Mouse (Mus musculus): ENCODE measurements around the gene Sec61a2. TPM values are rescaled to one million over a fixed set of nuclear protein-coding genes. Genes with fewer than 3 reads are reported as not detected.

Sec61a2 gene
- total and polyA plus RNA-seq, 3 experiments = 20.8 to 53.5 (median 44.6) TPM

GRCm38 (mm10) chr2:5840815-5841214 lies 54.4 kb downstream of the Sec61a2 start:
- Histone ChIP-seq H3K36me3 (replicated peaks in 1 of 2; ENCODE audit: control insufficient read depth in 1 of 2, insufficient read depth in 1 of 2, low read length in 1 of 2) (peaks cover 32 to 52% of the 10 kb centered on the region in 2 experiments), H3K4me1 (ENCODE audit: control insufficient read depth in 1 of 2, insufficient read depth in 2 of 2) (peaks cover 12 to 34% of the 10 kb centered on the region in 2 experiments), H3K79me2 (replicated peaks; ENCODE audit: control insufficient read depth, extremely low read depth, insufficient read depth, poor library complexity, severe bottlenecking) (peaks cover 44% of the 10 kb centered on the region), H3K27ac (ENCODE audit: insufficient read depth, low read depth) (peak overlapping the region; percentile 93), H3K9me3 (replicated peaks; ENCODE audit: low read length) (peaks cover 2% of the 10 kb centered on the region), H3K27me3 (replicated peaks) (no peaks in the 10 kb centered on the region), H3K4me3 (replicated peaks in 1 of 3; ENCODE audit: low read depth in 2 of 3, low read length in 2 of 3, poor library complexity in 1 of 3) (peak overlapping the region; percentile 30 to 37 (median 34)), H3K9ac (ENCODE audit: insufficient read depth, low read depth) (peak overlapping the region; percentile 30), H3K4me2 (ENCODE audit: insufficient read depth, low read depth, poor library complexity, severe bottlenecking) (peak overlapping the region; percentile 79)
- in situ Hi-C loops (cut with MboI; ENCODE audit: low pct_ligation_motif_present, low pct_unique_long_range_greater_than_20kb, low sequenced_read_pairs) (loop anchor here (25.0 kb wide), 1 partner anchor 929 kb away; the partner anchor contains the start of gene Phyh), dilution Hi-C loops (cut with MboI; ENCODE audit: extremely low pct_ligation_motif_present, extremely low pct_unique_long_range_greater_than_20kb, low sequenced_read_pairs) (no loop called here)
- DNase-seq (ENCODE audit: extremely low read depth) = peak; percentile 81
- TF ChIP-seq MXI1 (IDR thresholded peaks at IDR 0.05; ENCODE audit: low read depth, low read length) (peak; percentile 67; the same call in 1 of the 2 replicates), ELF1 (IDR thresholded peaks at IDR 0.05; ENCODE audit: low read depth, low read length) (peak; percentile 91), USF2 (conservative IDR thresholded peaks at IDR 0.05; ENCODE audit: low read depth, low read length) (no peak), GABPA (IDR thresholded peaks at IDR 0.05; ENCODE audit: insufficient replicate concordance, low read depth, low read length) (no peak), HCFC1 (IDR thresholded peaks at IDR 0.05; ENCODE audit: low read depth, low read length) (no peak), E2F4 (IDR thresholded peaks at IDR 0.05; ENCODE audit: insufficient replicate concordance, low read depth, low read length) (no peak), IRF4 (IDR thresholded peaks at IDR 0.05; ENCODE audit: low read depth, low read length) (peak; percentile 94), CHD1 (IDR thresholded peaks at IDR 0.05; ENCODE audit: low read depth, low read length) (peak; percentile 19; the same call in 1 of the 2 replicates), TCF12 (IDR thresholded peaks at IDR 0.05; ENCODE audit: low read depth, low read length) (peak; percentile 83; the same call in 1 of the 2 replicates), MYC (IDR thresholded peaks at IDR 0.05; ENCODE audit: low read depth, low read length) (0 out of 2 replicates have a peak, but pooled peaks have one; percentile 79), PAX5 (IDR thresholded peaks at IDR 0.05; ENCODE audit: low read length) (no peak), ZMIZ1 (IDR thresholded peaks at IDR 0.05; ENCODE audit: low read depth, low read length) (0 out of 2 replicates have a peak, but pooled peaks have one; percentile 53), JUND (conservative IDR thresholded peaks at IDR 0.05; ENCODE audit: low read depth, low read length) (peak; percentile 83), ZKSCAN1 (IDR thresholded peaks at IDR 0.05; ENCODE audit: borderline replicate concordance, low read depth, low read length) (no peak), NELFE (IDR thresholded peaks at IDR 0.05; ENCODE audit: low read depth, low read length) (0 out of 2 replicates have a peak, but pooled peaks have one; percentile 22), JUN (IDR thresholded peaks at IDR 0.05; ENCODE audit: insufficient read depth, low read depth, low read length) (peak; percentile 85), MAX (IDR thresholded peaks at IDR 0.05; ENCODE audit: low read length) (peak; percentile 43; the same call in 1 of the 2 replicates), EP300 (IDR thresholded peaks at IDR 0.05; ENCODE audit: low read length) (peak; percentile 76), MEF2A (IDR thresholded peaks at IDR 0.05; ENCODE audit: borderline replicate concordance, low read depth, low read length) (peak; percentile 64), ETS1 (conservative IDR thresholded peaks at IDR 0.05; ENCODE audit: low read depth, low read length) (peak; percentile 42; the same call in 1 of the 2 replicates), MAFK (IDR thresholded peaks at IDR 0.05; ENCODE audit: insufficient replicate concordance, low read length) (no peak), SIN3A (IDR thresholded peaks at IDR 0.05; ENCODE audit: low read length) (peak; percentile 80; the same call in 1 of the 2 replicates), POLR2A (IDR thresholded peaks at IDR 0.05; ENCODE audit: low read depth, low read length) (peak; percentile 73), TBP (conservative IDR thresholded peaks at IDR 0.05; ENCODE audit: low read depth, low read length) (peak; percentile 80), RCOR1 (conservative IDR thresholded peaks at IDR 0.05; ENCODE audit: low read depth, low read length) (no peak), POLR2AphosphoS2 (IDR thresholded peaks at IDR 0.05; ENCODE audit: low read depth, low read length) (no peak)

Data from CH12.LX (cell line).